19 mouse cellular contexts compared by ENCODE assay signal in the genomic region with DNA sequence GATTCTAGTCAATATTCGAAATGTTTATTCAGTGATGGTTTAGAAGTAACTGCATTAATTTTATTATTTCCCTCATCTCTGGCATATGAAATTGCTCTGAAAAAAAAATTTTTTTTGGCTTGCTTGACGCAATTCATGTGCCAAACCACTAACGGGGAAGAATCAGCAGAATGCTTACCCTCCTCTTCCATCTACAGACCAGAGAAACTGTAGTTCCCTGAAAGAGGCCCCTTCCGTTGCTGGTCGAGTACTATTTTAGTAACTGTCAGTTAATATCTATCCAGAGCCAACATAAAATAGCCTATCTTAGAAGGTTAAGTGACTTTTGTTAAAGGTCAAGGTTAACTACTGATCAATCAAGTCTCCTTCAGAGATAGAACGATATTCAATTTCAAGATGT.
A peak's percentile ranks its signal among the peaks of the same experiment; 100 is the strongest.
DNase-seq lines count a peak whose midpoint lies in the region; ATAC-seq and TF ChIP-seq lines count a peak whose summit lies in the region.
"Had no signal": no experiment of that assay in that cellular context is flagged by ENCODE, and none has a peak within 500 bp of the region (broad histone marks: within the 10 kb centered on the region; RNA-seq: fewer than 3 reads in every experiment).

No protein-coding gene starts in this region.

- H3K4me2 ChIP-seq in forebrain, embryonic 16.5 days (ENCODE audit: low read length) = no peak overlapping the region
- peak overlapping the region; percentile 26; the same call in 1 of the 2 replicates for H3K4me2 ChIP-seq in liver, postnatal 0 days (ENCODE audit: low read depth, low read length)
- no peak overlapping the region for H3K4me2 ChIP-seq in intestine, embryonic 15.5 days (replicated peaks)
- H3K4me2 ChIP-seq: heart, embryonic 13.5 days; midbrain, embryonic 15.5 days had no signal

- peak; percentile 39 for ATAC-seq in forebrain, embryonic 16.5 days
- ATAC-seq in liver, postnatal 0 days = no peak
- no peak for ATAC-seq in intestine, embryonic 15.5 days
- ATAC-seq: CD4-positive, CD25-positive, alpha-beta regulatory T cell, adult 4 months; hindbrain, embryonic 16.5 days; midbrain, embryonic 15.5 days had no signal

- no peaks in the 10 kb centered on the region for H3K27me3 ChIP-seq in forebrain, embryonic 16.5 days (replicated peaks; ENCODE audit: control insufficient read depth, insufficient read depth, low read length)
- H3K27me3 ChIP-seq in liver, postnatal 0 days (ENCODE audit: insufficient read depth, low read length) = no peaks in the 10 kb centered on the region
- H3K27me3 ChIP-seq in intestine, embryonic 15.5 days (replicated peaks) = no peaks in the 10 kb centered on the region
- H3K27me3 ChIP-seq: heart, embryonic 13.5 days; midbrain, embryonic 15.5 days had no signal

- no peak overlapping the region for H3K4me3 ChIP-seq in forebrain, embryonic 16.5 days (replicated peaks; ENCODE audit: low read length)
- no peak overlapping the region for H3K4me3 ChIP-seq in liver, postnatal 0 days (ENCODE audit: low read depth, low read length)
- H3K4me3 ChIP-seq in intestine, embryonic 15.5 days (replicated peaks) = no peak overlapping the region
- H3K4me3 ChIP-seq: heart, embryonic 13.5 days; midbrain, embryonic 15.5 days had no signal

- peak; percentile 17 for DNase-seq in heart, adult 11 months
- no peak for DNase-seq in heart, adult 18-20 months
- DNase-seq in Muller cell, postnatal 12 days (ENCODE audit: inconsistent ontology term) = peak; percentile 31
- no peak for DNase-seq in liver, postnatal 0 days
- no peak for DNase-seq in yolk sac, embryonic 10.5 days (ENCODE audit: low spot score)
- DNase-seq: adrenal gland, postnatal 14 days; cerebellum, adult 11-12 months; gastrocnemius, postnatal 25 days; kidney, adult 2 months; kidney, postnatal 4 days; lung, adult 18-20 months; lung, postnatal 4 days; thymus, postnatal 36 days had no signal

- TF ChIP-seq CTCF in liver, postnatal 0 days (IDR thresholded peaks at IDR 0.05; ENCODE audit: low read depth) = no peak

- no peak for TF ChIP-seq EP300 in liver, postnatal 0 days (IDR thresholded peaks at IDR 0.05; ENCODE audit: low read depth)

- no peaks in the 10 kb centered on the region for H3K9me3 ChIP-seq in forebrain, embryonic 16.5 days (ENCODE audit: control insufficient read depth, low read length)
- H3K9me3 ChIP-seq in liver, postnatal 0 days (ENCODE audit: low read length) = no peaks in the 10 kb centered on the region
- no peaks in the 10 kb centered on the region for H3K9me3 ChIP-seq in intestine, embryonic 15.5 days
- H3K9me3 ChIP-seq: heart, embryonic 13.5 days; midbrain, embryonic 15.5 days had no signal

- peaks cover 5% of the 10 kb centered on the region for H3K4me1 ChIP-seq in forebrain, embryonic 16.5 days (replicated peaks; ENCODE audit: control insufficient read depth, insufficient read depth, low read length)
- peaks cover 10% of the 10 kb centered on the region for H3K4me1 ChIP-seq in liver, postnatal 0 days (ENCODE audit: insufficient read depth)
- H3K4me1 ChIP-seq in intestine, embryonic 15.5 days (replicated peaks) = no peaks in the 10 kb centered on the region
- H3K4me1 ChIP-seq: midbrain, embryonic 15.5 days had no signal

- 0 out of 2 replicates have a peak overlapping the region, but pooled peaks have one; percentile 37 for H3K27ac ChIP-seq in forebrain, embryonic 16.5 days (ENCODE audit: low read length)
- no peak overlapping the region for H3K27ac ChIP-seq in liver, postnatal 0 days (ENCODE audit: low read depth)
- H3K27ac ChIP-seq in intestine, embryonic 15.5 days = no peak overlapping the region
- H3K27ac ChIP-seq: heart, embryonic 13.5 days; midbrain, embryonic 15.5 days had no signal

- no peak overlapping the region for H3K9ac ChIP-seq in forebrain, embryonic 16.5 days (replicated peaks; ENCODE audit: low read depth, low read length)
- H3K9ac ChIP-seq in liver, postnatal 0 days (replicated peaks) = no peak overlapping the region
- no peak overlapping the region for H3K9ac ChIP-seq in intestine, embryonic 15.5 days
- H3K9ac ChIP-seq: heart, embryonic 13.5 days; midbrain, embryonic 15.5 days had no signal

- 64% methylated on average over 6 of the region's 6 CpGs for WGBS in forebrain, embryonic 16.5 days
- WGBS in liver, postnatal 0 days (ENCODE audit: insufficient replicate concordance) = 27% methylated on average over 6 of the region's 6 CpGs
- WGBS in intestine, embryonic 15.5 days = 69% methylated on average over 6 of the region's 6 CpGs

- H3K36me3 ChIP-seq in forebrain, embryonic 16.5 days (ENCODE audit: control insufficient read depth, insufficient read depth) = no peaks in the 10 kb centered on the region
- H3K36me3 ChIP-seq in liver, postnatal 0 days (replicated peaks; ENCODE audit: insufficient read depth, low read length) = no peaks in the 10 kb centered on the region
- H3K36me3 ChIP-seq in intestine, embryonic 15.5 days = no peaks in the 10 kb centered on the region
- H3K36me3 ChIP-seq: heart, embryonic 13.5 days; midbrain, embryonic 15.5 days had no signal

Comparison
In these comparisons a context has a peak if more than half of its experiments do, and no peak if none do; other contexts are left out.
1. DNase-seq: peak in heart, adult 11 months (single experiment) and Muller cell, postnatal 12 days (single experiment); none in heart, adult 18-20 months (0 of 2), liver, postnatal 0 days (single experiment) and yolk sac, embryonic 10.5 days (single experiment).